Mouse (Mus musculus) small intestine, adult 2 months (tissue): ENCODE data around the gene Scaf11.

Experiments
- CTCF ChIP-seq: fragments of 200-500 bp; IDR thresholded peaks from 2 replicates; pipeline ENCODE4 v1.5.1; 2012; ENCODE audit warnings: low read depth, mild to moderate bottlenecking, control low read depth, inconsistent platforms, low read length, moderate library complexity, mixed read lengths; ENCODE audit not compliant: insufficient replicate concordance, insufficient read length; ENCODE audit errors: extremely low read depth
- POLR2A ChIP-seq: fragments of 200-500 bp; IDR thresholded peaks from 2 replicates; pipeline ENCODE4 v1.6.1; 2012; ENCODE audit warnings: low read depth, mild to moderate bottlenecking, control low read depth, inconsistent platforms, low read length, moderate library complexity

- TF ChIP-seq POLR2A (peak; percentile 44; the same call in 1 of the 2 replicates), CTCF (no peak)
Measured at GRCm38 (mm10) chr15:96459741-96460450, 747 bp downstream of the Scaf11 start.
